Mouse (Mus musculus) bone marrow macrophage, adult 2 months (primary cell): ENCODE measurements around the gene Serpina3n.

Experiments
- CTCF ChIP-seq: IDR thresholded peaks from 2 replicates; pipeline ENCODE4 v1.5.1; 2012; ENCODE audit warnings: low read depth, mild to moderate bottlenecking, low read length, moderate library complexity
- POLR2A ChIP-seq: IDR thresholded peaks from 2 replicates; pipeline ENCODE4 v1.6.1; 2012; ENCODE audit warnings: mild to moderate bottlenecking, low read depth, low read length, borderline replicate concordance

- TF ChIP-seq CTCF, result no peak
- no peak for TF ChIP-seq POLR2A
These were observed 18.1 kb upstream of the Serpina3n start for GRCm38 (mm10) chr12:104388477-104388876.
